Mouse (Mus musculus) frontal cortex, postnatal 36 days (tissue): ENCODE measurements at regions not wholly inside any gene's neighbourhood (a gene's known extent, or its start where the extent isn't known, plus 50 kb on each side); places are given as distances from the start of the nearest gene placed in this dataset.

ENCODE experiments used
- DNase-seq, 2 experiments: peaks; one replicate each; pipeline ENCODE4 v3.0.0; 2022; ENCODE audit warnings: low spot score in 2 of 2

GRCm38 (mm10) chr5:58286680-58287223 is 569.0 kb downstream of the Pcdh7 start:
- DNase-seq = no peak

GRCm38 (mm10) chr5:58291261-58291660 is 573.5 kb downstream of the Pcdh7 start:
- DNase-seq = no peak

GRCm38 (mm10) chr5:58294903-58295302 is 577.1 kb downstream of the Pcdh7 start:
- DNase-seq = no peak

GRCm38 (mm10) chr5:58331356-58331755 is 613.6 kb downstream of the Pcdh7 start:
- peak; percentile 10 to 47 for DNase-seq
